Mouse (Mus musculus) thymus, adult 2 months (tissue): ENCODE results near the gene Bglap.

ENCODE experiments used
- CTCF ChIP-seq: fragments of 200-500 bp; IDR thresholded peaks from 2 replicates; pipeline ENCODE4 v1.5.1; 2012; ENCODE audit warnings: mild to moderate bottlenecking, control low read depth, low read length, moderate library complexity, borderline replicate concordance; ENCODE audit not compliant: control insufficient read depth, poor library complexity, insufficient read depth; ENCODE audit errors: extremely low read depth
- POLR2A ChIP-seq: fragments of 200-500 bp; IDR thresholded peaks from 2 replicates; pipeline ENCODE4 v1.6.1; 2012; ENCODE audit warnings: mild to moderate bottlenecking, low read length, control low read depth, moderate library complexity; ENCODE audit not compliant: control insufficient read depth, poor library complexity, insufficient read depth; ENCODE audit errors: extremely low read depth

DNA sequence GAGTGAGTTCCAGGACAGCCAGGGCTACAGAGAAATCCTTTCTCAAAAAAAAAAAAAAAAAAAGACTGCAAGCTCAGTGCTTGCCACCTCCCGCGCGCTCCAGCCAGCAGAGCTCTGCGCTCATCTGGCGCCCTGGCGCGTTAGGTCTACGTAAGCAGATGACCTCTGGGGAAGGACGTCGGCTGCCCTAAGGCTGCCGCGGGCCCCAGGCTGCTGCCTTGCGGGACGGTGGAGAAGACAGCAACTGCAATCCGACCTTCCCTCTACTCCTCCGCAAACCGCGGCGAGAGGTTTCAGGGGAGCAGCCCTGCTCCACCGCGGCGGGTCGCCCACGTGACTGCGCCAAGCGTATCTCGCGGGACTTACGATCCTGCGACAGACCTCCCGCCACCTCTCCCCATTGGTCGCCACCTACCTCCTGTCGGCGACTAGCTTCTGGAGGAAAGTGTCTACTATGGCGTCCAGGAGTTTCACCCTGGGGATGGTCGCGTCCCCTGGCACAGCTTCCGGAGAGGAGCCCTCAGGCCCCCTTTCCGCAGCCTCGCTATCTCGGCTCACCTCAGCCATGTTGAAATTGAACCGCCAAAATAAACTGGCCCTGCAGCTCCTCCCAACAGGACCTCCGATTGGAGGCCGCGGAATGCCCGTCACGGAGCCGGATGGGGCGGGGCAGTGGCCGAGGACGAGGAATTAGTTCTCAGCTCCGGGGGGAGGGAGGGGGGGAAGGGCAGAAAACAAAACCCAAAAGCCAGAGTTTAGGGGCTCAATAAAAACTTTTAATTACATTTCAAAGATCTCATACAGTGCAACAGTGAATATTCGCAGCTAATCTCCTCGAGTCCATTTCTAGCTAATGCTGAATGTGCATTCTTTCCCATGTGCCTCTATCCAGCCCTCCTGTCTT lies 25.7 kb upstream of the Bglap start, which contains the start of gene Pmf1:
- TF ChIP-seq POLR2A (peak; percentile 92), CTCF (peak; percentile 54; the same call in 1 of the 2 replicates)
